Mouse (Mus musculus): ENCODE measurements around the gene Gm9972. TPM values are rescaled to one million over a fixed set of nuclear protein-coding genes. Genes with fewer than 3 reads are reported as not detected.

The Gm9972 gene
- polyA plus RNA-seq, 1 experiment from 2014 or later, result not detected

- H3K27ac ChIP-seq, result no peak overlapping the region
- WGBS, result 62% methylated on average over 8 of the region's 8 CpGs
- H3K9ac ChIP-seq, result no peak overlapping the region
- H3K27me3 ChIP-seq (replicated peaks), result no peaks in the 10 kb centered on the region
- H3K36me3 ChIP-seq (replicated peaks), result no peaks in the 10 kb centered on the region
- H3K9me3 ChIP-seq, result no peaks in the 10 kb centered on the region
- ATAC-seq (replicated peaks), result peak; percentile 65; the same call in 1 of the 2 replicates
- H3K4me2 ChIP-seq, result no peak overlapping the region
- no peak overlapping the region for H3K4me3 ChIP-seq
- H3K4me1 ChIP-seq, result no peaks in the 10 kb centered on the region
These were observed 50.9 kb downstream of the Gm9972 start for GRCm38 (mm10) chr11:43086309-43087050.

Other genes starting within 250 kb of the Gm9972 start
- gene Atp10b, start 114.1 kb downstream of the Gm9972 start, polyA plus RNA-seq (2015; fragmentation: Nextera tagmentation; extraction: Ambion mirVana), result 0.15 and 0.18 TPM in 2 replicates

All from midbrain, embryonic 15.5 days (tissue).